Mouse (Mus musculus): ENCODE results near the gene Metap1.

DNA sequence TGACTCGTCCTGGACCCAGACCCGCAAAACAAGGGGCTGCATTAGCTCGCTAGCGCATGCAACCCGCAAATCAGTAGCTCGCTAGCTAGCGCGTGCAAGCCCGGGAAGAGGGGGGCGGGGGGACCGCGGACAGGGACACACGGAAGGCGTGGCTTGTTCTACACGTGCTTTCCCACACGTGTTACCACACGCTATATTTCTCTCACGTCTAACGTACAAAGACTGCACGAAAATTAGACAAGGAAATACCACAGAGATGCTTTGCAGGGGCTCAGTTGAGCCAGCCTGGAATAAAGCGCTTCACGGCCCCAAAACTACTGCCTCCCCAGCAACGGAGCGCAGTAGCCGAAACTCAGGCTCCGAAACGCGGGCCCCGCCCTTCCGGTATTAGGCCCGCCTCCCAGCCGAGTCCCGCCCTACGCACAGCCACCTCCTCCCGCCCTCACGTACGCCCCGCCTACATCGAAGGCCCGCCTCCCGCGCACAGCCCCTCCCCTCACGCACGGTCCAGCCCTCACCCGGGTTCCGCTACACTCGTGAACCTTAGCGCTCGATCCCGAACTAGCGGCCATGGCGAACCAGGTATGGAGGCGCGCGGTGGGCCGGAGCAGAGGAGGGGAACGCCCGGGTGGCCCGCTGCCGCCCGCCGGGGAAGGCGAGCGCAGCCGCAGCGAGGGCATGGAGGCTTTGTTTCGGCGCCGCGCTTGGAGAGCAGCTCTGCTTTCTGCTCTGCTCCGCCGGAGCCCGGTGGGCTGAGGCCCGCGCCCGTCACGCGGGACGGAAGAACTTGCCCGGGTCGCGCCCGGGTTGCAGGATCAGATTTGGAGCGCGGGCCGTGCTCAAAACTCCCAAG is 46.5 kb downstream of the Metap1 start, which contains the start of gene Adh5:
- peak; percentile 79; the same call in 1 of the 2 replicates for TF ChIP-seq POLR2A (IDR thresholded peaks at IDR 0.05; ENCODE audit: borderline replicate concordance, insufficient read depth, low read length)
- TF ChIP-seq CTCF (IDR thresholded peaks at IDR 0.05; ENCODE audit: borderline replicate concordance, insufficient read depth, low read depth, low read length), result no peak

All from cerebellum, adult 2 months (tissue).